Mouse (Mus musculus) hindbrain, postnatal 0 days (tissue): Measurements from ENCODE around the gene Bloc1s6. TPM values are rescaled to one million over a fixed set of nuclear protein-coding genes. Genes with fewer than 3 reads are reported as not detected.

Experiments
- ATAC-seq: fragments of 200-750 bp; cut with Nextera tagmentation; 2 replicates; pipeline ENCODE4 v1.8.0; 2017; ENCODE audit warnings: mild to moderate bottlenecking, moderate TSS enrichment, moderate library complexity
- DNase-seq: peaks from one replicate; pipeline ENCODE4 v3.0.0-alpha.2; 2015; ENCODE audit warnings: low spot score
- H3K27ac ChIP-seq: fragments of 300-500 bp; sonication (generic); 2 replicates; pipeline ENCODE4 v1.5.1; 2014; ENCODE audit warnings: mild to moderate bottlenecking
- H3K27me3 ChIP-seq: fragments of 300-500 bp; sonication (generic); 2 replicates; pipeline ENCODE4 v1.6.1; 2014; ENCODE audit warnings: low read length, mixed read lengths; ENCODE audit not compliant: insufficient read depth
- H3K36me3 ChIP-seq: fragments of 300-500 bp; sonication (generic); 2 replicates; pipeline ENCODE4 v1.6.1; 2014; ENCODE audit warnings: low read length, mixed read lengths; ENCODE audit not compliant: insufficient read depth
- H3K4me1 ChIP-seq: fragments of 300-500 bp; sonication (generic); 2 replicates; pipeline ENCODE4 v1.6.1; 2014; ENCODE audit warnings: antibody characterized with exemption, low read length, mixed read lengths; ENCODE audit not compliant: insufficient read depth
- H3K4me2 ChIP-seq: fragments of 300-500 bp; sonication (generic); 2 replicates; pipeline ENCODE4 v1.6.1; 2014; ENCODE audit warnings: low read depth, mild to moderate bottlenecking, low read length, moderate library complexity, mixed read lengths
- H3K4me3 ChIP-seq: fragments of 300-500 bp; sonication (generic); 2 replicates; pipeline ENCODE4 v1.5.1; 2014; ENCODE audit warnings: low read length
- H3K9ac ChIP-seq: fragments of 300-500 bp; sonication (generic); replicated peaks from 2 replicates; pipeline ENCODE4 v1.6.1; 2014; ENCODE audit warnings: mild to moderate bottlenecking, low read length, moderate library complexity, mixed read lengths
- H3K9me3 ChIP-seq: fragments of 300-500 bp; sonication (generic); 2 replicates; pipeline ENCODE4 v1.6.1; 2016; ENCODE audit warnings: low read length, mixed read lengths
- CTCF ChIP-seq: IDR thresholded peaks from 2 replicates; pipeline ENCODE4 v1.5.1; 2016; ENCODE audit warnings: antibody characterized with exemption, control low read depth, low read depth
- WGBS: fragments of 180-500 bp; shearing (Covaris S2); extraction: QIAGEN DNeasy Blood & Tissue Kit; methylation state at CpG from one replicate; pipeline ENCODE4 v1.1.7; 2014; 5-methylcytosine and 5-hydroxymethylcytosine counted together
- polyA plus RNA-seq: library from polyadenylated mRNA; unstranded; fragments of >200 nt; fragmentation: Nextera tagmentation; extraction: Ambion mirVana; gene quantifications from 2 replicates; pipeline ENCODE4 v1.2.1, GENCODE M21; 2015
- total RNA-seq: library from RNA; depleted of rRNA; stranded (reverse); fragments of >200 nt; gene quantifications from 2 replicates; pipeline ENCODE4 v1.2.3, GENCODE M21; 2014

Gene Bloc1s6
- total and polyA plus RNA-seq, 2 experiments from 2014 or later = 75.4 to 94.1 TPM

GRCm38 (mm10) chr2:122762991-122763390 is 24.7 kb downstream of the Bloc1s6 start:
- Histone ChIP-seq H3K4me3 (no peak overlapping the region), H3K9ac (no peak overlapping the region), H3K4me2 (no peak overlapping the region), H3K27ac (no peak overlapping the region), H3K9me3 (no peaks in the 10 kb centered on the region), H3K4me1 (no peaks in the 10 kb centered on the region), H3K27me3 (peaks cover 3% of the 10 kb centered on the region; the same call in 1 of the 2 replicates), H3K36me3 (no peaks in the 10 kb centered on the region)
- 67% methylated on average over 3 of the region's 3 CpGs for WGBS
- no peak for TF ChIP-seq CTCF
- no peak for ATAC-seq
- no peak for DNase-seq

- no peak overlapping the region for H3K9ac ChIP-seq
- peaks cover 3% of the 10 kb centered on the region; the same call in 1 of the 2 replicates for H3K27me3 ChIP-seq
- H3K27ac ChIP-seq = no peak overlapping the region
- ATAC-seq (no peak), DNase-seq (no peak)
- TF ChIP-seq CTCF = no peak
- no peaks in the 10 kb centered on the region for H3K4me1 ChIP-seq
- H3K4me2 ChIP-seq = peak overlapping the region; percentile 95
- no peaks in the 10 kb centered on the region for H3K36me3 ChIP-seq
- no peaks in the 10 kb centered on the region for H3K9me3 ChIP-seq
- WGBS = 61% methylated on average over 6 of the region's 6 CpGs
- peak overlapping the region; percentile 48 for H3K4me3 ChIP-seq
Measured at GRCm38 (mm10) chr2:122764526-122764925, 26.2 kb downstream of the Bloc1s6 start.

- WGBS = 1% methylated on average over 45 of the region's 46 CpGs
- no peak for TF ChIP-seq CTCF
Measured at GRCm38 (mm10) chr2:122765071-122765793, 26.9 kb downstream of the Bloc1s6 start, which contains the start of gene Sqor. TSS of gene Sqor (plus strand) at chr2:122765237.

GRCm38 (mm10) chr2:122765794-122766145 is 27.5 kb downstream of the Bloc1s6 start:
- Histone ChIP-seq H3K27me3 (peaks cover 3% of the 10 kb centered on the region; the same call in 1 of the 2 replicates), H3K4me2 (peak overlapping the region; percentile 95), H3K36me3 (no peaks in the 10 kb centered on the region), H3K9ac (0 out of 2 replicates have a peak overlapping the region, but pooled peaks have one; percentile 47), H3K4me3 (peak overlapping the region; percentile 48), H3K4me1 (no peaks in the 10 kb centered on the region), H3K9me3 (no peaks in the 10 kb centered on the region), H3K27ac (no peak overlapping the region)
- ATAC-seq (no peak), DNase-seq (no peak)
- TF ChIP-seq CTCF = no peak
- 45% methylated on average over 3 of the region's 3 CpGs for WGBS

More at GRCm38 (mm10) chr2:122765071-122765793, 26.9 kb downstream of the Bloc1s6 start, which contains the start of gene Sqor:
- Histone ChIP-seq H3K4me1 (no peaks in the 10 kb centered on the region), H3K27me3 (peaks cover 3% of the 10 kb centered on the region; the same call in 1 of the 2 replicates), H3K9me3 (no peaks in the 10 kb centered on the region), H3K9ac (peak within 1 kb of the TSS; percentile 47), H3K4me3 (peak within 1 kb of the TSS; percentile 48), H3K27ac (no peak within 1 kb of the TSS), H3K4me2 (peak within 1 kb of the TSS; percentile 95), H3K36me3 (no peaks in the 10 kb centered on the region)
- ATAC-seq = peak; percentile 76
- peak; percentile 25 for DNase-seq

- Histone ChIP-seq H3K4me2 (no peak overlapping the region), H3K4me1 (no peaks in the 10 kb centered on the region), H3K4me3 (no peak overlapping the region), H3K27ac (no peak overlapping the region), H3K9ac (no peak overlapping the region), H3K27me3 (no peaks in the 10 kb centered on the region), H3K9me3 (no peaks in the 10 kb centered on the region), H3K36me3 (no peaks in the 10 kb centered on the region)
- no peak for TF ChIP-seq CTCF
- DNase-seq (no peak), ATAC-seq (no peak)
- 90% methylated on average over 2 of the region's 2 CpGs for WGBS
Measured at GRCm38 (mm10) chr2:122771002-122771401, 32.7 kb downstream of the Bloc1s6 start.

- no peak for TF ChIP-seq CTCF
- Histone ChIP-seq H3K27ac (no peak overlapping the region), H3K27me3 (no peaks in the 10 kb centered on the region), H3K4me3 (no peak overlapping the region), H3K4me2 (no peak overlapping the region), H3K9me3 (no peaks in the 10 kb centered on the region), H3K9ac (no peak overlapping the region), H3K4me1 (no peaks in the 10 kb centered on the region), H3K36me3 (no peaks in the 10 kb centered on the region)
- ATAC-seq = no peak
- no peak for DNase-seq
- WGBS = 84% methylated on average over 1 of the region's 1 CpGs
Measured at GRCm38 (mm10) chr2:122772899-122773298, 34.6 kb downstream of the Bloc1s6 start.

- 82% methylated on average over 1 of the region's 1 CpGs for WGBS
- Histone ChIP-seq H3K9ac (no peak overlapping the region), H3K27me3 (no peaks in the 10 kb centered on the region), H3K27ac (no peak overlapping the region), H3K4me3 (no peak overlapping the region), H3K36me3 (no peaks in the 10 kb centered on the region), H3K4me1 (no peaks in the 10 kb centered on the region), H3K4me2 (no peak overlapping the region), H3K9me3 (no peaks in the 10 kb centered on the region)
- ATAC-seq (no peak), DNase-seq (no peak)
- TF ChIP-seq CTCF = no peak
Measured at GRCm38 (mm10) chr2:122775491-122775890, 37.2 kb downstream of the Bloc1s6 start.
